ENCODE assay signal across 8 mouse cellular contexts in genomic region chr17:56476402-56476752, GRCm38 (mm10). TPM values are rescaled to one million over a fixed set of nuclear protein-coding genes. Genes with fewer than 3 reads are reported as not detected.
DNase-seq lines count a peak whose midpoint lies in the region; ATAC-seq lines count a peak whose summit lies in the region.

TSS of gene Ptprs (minus strand) at chr17:56476483.

- peak within 1 kb of the TSS; percentile 90 for H3K4me3 ChIP-seq in hindbrain, embryonic 13.5 days

- H3K27me3 ChIP-seq in hindbrain, embryonic 13.5 days: no peaks in the 10 kb centered on the region

- H3K27ac ChIP-seq in hindbrain, embryonic 13.5 days: peak within 1 kb of the TSS; percentile 99

- ATAC-seq in hindbrain, embryonic 13.5 days (ENCODE audit: low FRiP score): peak; percentile 83

- peak; percentile 96 for DNase-seq in Muller cell, postnatal 12 days (ENCODE audit: inconsistent ontology term)
- DNase-seq in cerebellum, adult 9-11 months: peak; percentile 98
- DNase-seq in frontal cortex, postnatal 25 days (ENCODE audit: low spot score in 2 of 2): peak; percentile 94 to 97
- peak; percentile 99 for DNase-seq in layer of hippocampus, postnatal 14 days (ENCODE audit: low spot score in 2 of 2)
- peak; percentile 94 for DNase-seq in lung, postnatal 10 days
- DNase-seq in ovary, postnatal 36 days (ENCODE audit: low spot score): peak; percentile 92
- peak; percentile 96 for DNase-seq in thymus, postnatal 14 days

- H3K9me3 ChIP-seq in hindbrain, embryonic 13.5 days: no peaks in the 10 kb centered on the region

- H3K4me1 ChIP-seq in hindbrain, embryonic 13.5 days (replicated peaks): peaks cover 37% of the 10 kb centered on the region

- H3K36me3 ChIP-seq in hindbrain, embryonic 13.5 days: no peaks in the 10 kb centered on the region

- peak within 1 kb of the TSS; percentile 99 for H3K9ac ChIP-seq in hindbrain, embryonic 13.5 days

- 1% methylated on average over 27 of the region's 27 CpGs for WGBS in hindbrain, embryonic 13.5 days

- H3K4me2 ChIP-seq in hindbrain, embryonic 13.5 days: peak within 1 kb of the TSS; percentile 99

RNA-seq across cellular contexts. Expression of gene Ptprs, which starts in this region (rescaled TPM):
- 273 TPM in 2 replicates for polyA plus RNA-seq in hindbrain, embryonic 13.5 days (2015; fragmentation: Nextera tagmentation; extraction: Ambion mirVana)
- total RNA-seq in layer of hippocampus, postnatal 14 days (2021): 100 to 1,000 TPM; 771 to 772 TPM

Comparison
In these comparisons a context has a peak if more than half of its experiments do, and no peak if none do; other contexts are left out.
1. Peak in every context shown above with its lines: DNase-seq, ATAC-seq, H3K4me3 ChIP-seq and H3K27ac ChIP-seq.